Mouse (Mus musculus) forelimb bud, embryonic 11.5 days (tissue): ENCODE data around the gene Gfer.
"Not testable (repeated sequence)": the region's sequence is repeated elsewhere in the genome, so short reads cannot be mapped to it uniquely, and the experiment has no call there.

ENCODE experiments used
- DNase-seq: peaks from one replicate; pipeline ENCODE4 v3.0.0-alpha.2; 2012; ENCODE audit warnings: low read depth, low spot score

The Gfer gene

DNA sequence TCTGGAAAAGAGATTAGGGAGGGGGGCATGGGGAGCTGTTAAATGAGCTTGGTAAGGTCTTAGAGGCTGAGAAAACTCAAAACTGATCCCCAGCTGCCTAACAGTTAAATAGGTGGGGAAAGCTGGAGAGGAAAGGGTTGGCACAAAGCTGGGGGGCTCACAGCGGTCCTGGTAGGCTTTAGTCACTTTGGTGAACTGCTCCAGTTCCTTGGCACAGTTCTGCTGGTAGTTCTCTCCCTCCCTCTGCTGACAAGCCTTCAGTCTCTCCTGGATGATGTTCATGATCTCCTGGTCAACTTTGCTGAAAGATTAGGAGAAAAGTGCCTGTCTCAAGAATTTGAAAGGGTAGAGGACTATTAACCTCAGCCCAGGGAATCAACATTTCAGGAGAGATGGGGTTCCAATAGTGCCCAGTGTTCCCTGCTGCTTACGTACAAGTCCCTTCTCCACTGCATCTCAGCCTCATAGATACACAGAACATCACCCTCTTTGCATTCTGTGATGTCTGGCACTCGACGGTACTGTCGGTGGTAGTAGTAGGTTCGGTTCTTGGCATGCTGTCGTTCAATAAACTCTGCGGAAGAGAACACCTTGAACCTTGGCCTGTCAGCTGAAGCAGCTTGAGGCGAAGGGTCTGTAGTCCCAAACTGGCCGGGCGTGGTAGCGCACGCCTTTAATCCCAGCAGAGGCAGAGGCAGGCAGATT is 26.4 kb upstream of the Gfer start:
- DNase-seq, result no peak

DNA sequence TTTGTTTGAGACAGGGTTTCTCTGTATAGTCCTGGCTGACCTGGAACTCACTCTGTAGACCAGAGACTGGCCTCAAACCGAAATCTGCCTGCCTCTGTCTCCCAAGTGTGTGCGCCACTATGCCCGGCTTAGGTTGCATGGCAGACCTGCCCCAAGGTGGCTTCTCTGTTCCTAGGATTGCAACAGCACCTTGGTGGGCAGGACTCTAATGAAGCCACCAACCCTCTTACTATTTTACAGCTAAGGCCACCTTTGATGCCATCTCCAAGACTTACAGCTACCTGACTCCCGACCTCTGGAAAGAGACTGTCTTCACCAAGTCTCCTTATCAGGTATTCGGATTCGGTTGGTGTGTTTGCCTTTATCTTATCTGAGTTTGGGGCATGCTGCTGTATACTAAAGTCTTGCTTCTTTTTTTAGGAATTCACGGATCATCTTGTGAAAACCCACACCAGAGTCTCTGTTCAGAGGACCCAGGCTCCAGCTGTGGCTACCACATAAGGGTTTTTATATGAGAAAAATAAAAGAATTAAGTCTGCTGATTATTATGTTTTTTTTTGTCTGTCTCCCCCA is 25.5 kb upstream of the Gfer start:
- not testable (repeated sequence) for DNase-seq

DNA sequence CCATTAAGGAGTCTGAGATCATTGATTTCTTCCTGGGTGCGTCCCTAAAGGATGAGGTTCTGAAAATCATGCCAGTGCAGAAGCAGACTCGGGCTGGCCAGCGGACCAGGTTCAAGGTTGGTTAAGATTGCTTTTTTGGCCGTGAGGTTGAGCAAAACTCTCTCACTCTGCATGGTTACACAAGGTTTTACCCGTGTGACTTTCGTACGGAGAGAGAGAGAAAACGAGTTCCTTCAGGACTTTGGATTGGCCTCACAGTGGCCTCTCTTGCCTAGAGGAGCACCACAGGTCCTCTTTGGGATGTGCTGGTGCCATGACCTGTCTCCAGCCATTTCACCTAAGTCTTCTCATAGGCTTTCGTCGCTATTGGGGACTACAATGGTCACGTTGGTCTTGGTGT is 24.7 kb upstream of the Gfer start:
- DNase-seq, result not testable (repeated sequence)

DNA sequence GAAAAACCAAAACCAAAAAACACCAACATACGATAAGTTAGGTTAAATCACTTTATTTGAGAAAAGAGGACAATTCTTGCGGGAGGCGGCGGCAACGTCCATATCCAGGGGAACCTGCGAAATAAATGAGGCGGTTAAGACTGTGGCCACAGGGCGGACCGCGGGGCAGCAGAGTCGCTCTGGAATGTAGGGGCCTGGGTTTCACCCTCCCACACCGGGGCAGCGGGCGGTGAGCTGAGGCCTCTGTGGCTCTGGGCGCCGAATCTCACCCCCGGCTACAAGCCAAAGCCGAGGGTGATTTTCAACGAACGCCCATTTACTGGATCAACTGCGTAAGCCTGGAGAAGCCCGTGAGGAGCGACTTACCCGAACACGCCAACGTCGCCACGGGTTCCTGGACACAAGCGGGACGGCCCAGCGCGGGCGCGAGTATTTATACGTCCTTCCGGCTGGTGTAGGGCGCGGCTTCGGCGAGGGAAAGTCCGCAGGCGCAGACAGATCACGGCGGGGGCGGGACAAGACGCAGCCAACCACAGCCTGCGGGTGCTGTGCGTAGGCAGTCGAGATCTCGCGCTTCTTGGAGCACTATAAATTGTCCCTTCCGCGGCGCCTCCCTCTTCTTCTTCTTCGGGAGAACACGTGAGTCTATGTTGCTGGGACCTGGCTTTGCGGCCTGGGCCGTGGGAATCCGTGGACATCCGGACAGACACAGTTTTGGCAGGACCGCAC is 23.7 kb upstream of the Gfer start:
- peak; percentile 98 for DNase-seq

DNA sequence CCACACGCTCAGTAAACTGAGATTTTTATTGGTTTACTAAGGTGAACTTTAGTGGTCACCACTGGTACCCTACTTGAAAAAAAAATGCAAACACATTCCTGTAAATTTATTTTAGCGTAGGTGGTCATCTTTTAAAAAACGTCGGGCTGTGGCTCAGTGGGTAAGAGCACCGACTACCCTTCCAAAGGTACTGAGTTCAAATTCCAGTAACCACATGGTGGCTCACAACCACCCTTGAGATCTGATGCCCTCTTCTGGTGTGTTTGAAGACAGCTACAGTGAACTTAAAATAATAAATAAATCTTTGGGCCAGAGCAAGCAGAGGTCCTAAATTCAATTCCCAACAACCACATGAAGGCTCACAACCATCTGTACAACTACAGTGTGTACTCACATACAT is 23.0 kb upstream of the Gfer start:
- DNase-seq, result not testable (repeated sequence)

DNA sequence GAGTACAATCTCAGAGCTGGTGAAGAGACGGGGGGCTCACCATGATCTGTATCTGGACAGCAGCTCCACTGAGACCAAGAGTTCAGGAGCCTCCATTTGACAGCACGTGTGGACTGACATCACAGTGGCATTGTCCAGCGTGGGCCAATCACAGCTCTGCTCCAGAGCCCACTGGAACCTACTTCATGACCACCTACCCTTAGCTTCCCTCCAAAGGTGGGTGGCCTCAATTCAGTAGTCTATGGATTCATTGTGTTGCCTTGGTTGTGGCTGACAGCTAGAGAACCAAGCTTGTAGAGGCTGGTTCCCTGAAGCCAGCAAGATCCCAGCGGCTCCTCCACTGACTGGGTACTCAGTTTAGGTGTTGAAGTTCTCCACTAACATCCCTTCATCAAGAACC is 22.0 kb upstream of the Gfer start, which contains the start of the genes Rnf151 and Rps2:
Gene Rnf151 (minus strand): TSS at position 121 of the 400 bp plus-strand sequence.
Gene Rps2 (plus strand): TSS at position 174 of the 400 bp plus-strand sequence.
- DNase-seq, result no peak

DNA sequence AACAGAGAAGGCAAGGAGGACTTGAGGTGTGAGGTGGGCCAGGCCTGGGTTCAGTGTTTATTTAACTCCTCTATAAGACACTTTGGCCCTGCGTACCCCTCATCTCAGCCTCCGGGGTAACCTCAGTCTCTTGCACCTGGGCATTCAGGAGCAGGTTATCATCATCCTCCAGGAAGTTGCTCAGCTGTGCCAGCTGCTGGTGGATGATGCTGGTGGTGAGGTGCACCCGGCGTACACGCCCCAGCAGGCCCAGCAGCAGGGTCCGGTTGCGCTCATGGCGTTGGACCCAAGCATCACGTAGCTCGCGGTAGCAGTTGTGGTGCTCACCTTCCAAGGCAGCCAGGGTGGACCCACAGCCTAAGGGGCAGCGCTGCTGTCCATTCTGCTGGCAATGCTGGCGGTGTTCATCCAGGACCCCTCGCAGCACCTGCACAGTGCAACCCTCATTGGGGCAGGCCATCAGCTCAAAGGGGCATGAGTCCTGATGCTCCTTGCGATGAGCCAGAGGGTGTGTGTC is 20.3 kb upstream of the Gfer start:
- DNase-seq, result no peak

DNA sequence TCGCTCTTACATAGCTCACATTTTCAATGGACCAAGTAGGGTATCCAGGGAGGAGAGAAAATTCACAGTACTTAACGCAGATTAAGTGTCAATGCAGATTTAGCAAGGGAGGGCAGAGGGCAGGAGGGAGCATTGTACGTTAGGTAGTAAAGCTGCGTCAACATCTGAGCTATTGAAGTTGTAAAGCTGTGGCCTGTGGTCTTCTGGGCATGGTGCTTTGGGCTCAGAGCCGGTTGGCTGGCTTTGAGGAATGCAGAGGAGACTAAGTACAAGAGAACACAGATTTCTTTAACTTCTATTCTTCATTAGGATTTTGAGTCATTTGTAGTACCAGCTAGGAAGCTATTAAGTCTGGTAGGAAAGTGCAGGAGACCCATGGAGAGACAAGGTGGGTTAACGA is 19.6 kb upstream of the Gfer start:
- DNase-seq, result no peak

DNA sequence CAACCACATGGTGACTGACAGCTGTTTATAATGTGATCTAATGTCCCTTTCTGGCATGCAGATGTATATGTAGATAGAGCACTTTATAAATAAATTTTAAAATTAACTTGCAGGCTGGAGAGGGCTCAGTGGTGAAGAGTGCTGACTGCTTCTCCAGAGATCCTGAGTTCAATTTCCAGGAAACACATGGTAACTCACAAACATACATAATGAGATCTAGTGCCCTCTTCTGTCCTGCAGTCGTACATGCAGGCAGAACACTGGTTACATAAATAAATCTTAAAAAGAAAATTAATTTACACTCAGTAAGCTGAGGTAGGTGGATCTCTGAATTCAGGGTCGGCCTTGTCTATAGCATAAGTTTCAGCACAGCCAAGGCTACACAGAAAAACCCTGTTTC is 12.7 kb upstream of the Gfer start:
- no peak for DNase-seq

DNA sequence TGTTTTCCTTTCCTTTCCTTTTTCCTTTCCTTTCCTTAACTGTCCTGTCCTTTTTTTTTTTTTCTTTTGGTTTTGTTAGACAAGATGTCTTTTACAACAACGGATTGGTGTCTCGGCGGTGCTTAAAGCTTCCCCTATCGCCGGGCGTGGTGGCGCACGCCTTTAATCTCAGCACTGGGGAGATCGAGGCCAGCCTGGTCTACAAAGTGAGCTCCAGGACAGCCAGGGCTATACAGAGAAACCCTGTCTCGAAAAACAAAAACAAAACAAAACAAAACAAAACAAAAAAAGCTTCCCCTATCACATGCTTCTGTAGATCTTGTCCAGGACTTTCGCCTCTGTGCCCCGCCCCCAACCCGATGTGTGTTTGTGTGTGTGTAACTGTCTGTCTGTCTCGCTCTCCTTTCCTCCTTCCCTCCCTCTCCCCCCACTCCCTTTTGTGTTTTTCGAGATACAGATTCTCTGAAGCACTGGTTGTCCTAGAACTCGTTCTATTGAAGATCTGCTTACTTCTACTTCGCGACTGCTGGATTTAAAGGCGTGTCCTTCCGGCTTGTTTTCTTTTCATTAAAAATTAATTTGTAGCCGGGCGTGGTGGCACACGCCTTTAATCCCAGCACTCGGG is 12.0 kb upstream of the Gfer start:
- no peak for DNase-seq

DNA sequence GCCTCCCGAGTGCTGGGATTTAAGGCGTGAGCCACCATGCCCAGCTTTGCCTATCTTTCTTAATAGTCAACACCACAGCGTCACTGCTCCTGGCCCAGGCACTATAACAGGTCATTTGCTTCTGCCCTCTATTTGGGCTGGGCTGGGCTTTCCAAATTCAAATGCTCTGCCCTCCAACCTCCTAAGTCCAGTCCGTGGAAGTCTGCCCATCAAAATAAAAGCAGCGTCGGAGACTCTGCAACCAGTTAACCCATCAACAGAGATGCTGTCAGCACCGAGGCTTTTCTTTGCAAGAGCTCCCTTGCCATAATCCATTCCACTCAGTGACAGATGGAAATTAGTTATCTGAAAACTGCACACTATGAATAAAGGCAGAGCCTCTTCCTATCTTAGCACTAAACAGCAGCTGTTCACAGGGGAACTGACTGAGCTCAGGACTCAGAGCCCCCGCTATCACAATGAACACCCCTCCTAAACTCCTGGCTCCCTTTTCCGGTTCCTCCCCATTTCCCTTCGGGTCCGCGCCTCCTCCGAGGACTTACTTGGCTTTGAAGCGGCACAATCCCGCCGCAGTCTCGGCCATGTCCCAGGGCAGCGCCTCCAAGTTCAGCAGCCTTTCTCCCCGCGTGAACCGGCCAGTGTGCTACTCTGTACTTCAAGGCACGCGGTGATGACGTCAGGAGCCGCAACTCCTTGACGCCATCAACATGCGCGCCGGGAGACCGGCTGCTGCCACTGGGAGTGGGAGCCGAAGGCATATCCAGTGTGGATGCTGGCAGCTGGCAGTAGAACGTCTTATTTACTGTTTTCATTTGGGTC is 11.2 kb upstream of the Gfer start, which contains the start of gene Tbl3:
Gene Tbl3 (minus strand): TSS at position 679 of the 819 bp plus-strand sequence.
- DNase-seq, result peak; percentile 93

DNA sequence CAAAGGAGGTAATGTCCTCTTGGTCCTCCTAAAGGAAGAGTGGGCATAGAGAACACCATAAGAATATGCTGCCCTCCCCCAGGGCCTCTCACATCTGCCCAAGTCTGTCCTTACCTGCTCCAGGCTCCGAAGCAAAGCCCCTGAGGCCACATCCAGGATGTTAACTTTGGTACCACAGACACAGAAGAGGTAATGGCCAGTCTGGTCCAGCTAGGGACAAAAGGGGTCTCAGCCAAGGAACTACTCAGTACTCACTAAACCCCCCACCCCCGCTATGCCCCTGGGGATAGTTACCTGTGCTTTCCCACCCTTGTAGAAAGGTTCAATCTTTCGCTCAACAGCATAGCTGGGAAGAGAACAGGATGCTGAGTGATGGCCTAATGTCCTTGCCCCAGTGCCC is 9.9 kb upstream of the Gfer start:
- DNase-seq, result no peak

DNA sequence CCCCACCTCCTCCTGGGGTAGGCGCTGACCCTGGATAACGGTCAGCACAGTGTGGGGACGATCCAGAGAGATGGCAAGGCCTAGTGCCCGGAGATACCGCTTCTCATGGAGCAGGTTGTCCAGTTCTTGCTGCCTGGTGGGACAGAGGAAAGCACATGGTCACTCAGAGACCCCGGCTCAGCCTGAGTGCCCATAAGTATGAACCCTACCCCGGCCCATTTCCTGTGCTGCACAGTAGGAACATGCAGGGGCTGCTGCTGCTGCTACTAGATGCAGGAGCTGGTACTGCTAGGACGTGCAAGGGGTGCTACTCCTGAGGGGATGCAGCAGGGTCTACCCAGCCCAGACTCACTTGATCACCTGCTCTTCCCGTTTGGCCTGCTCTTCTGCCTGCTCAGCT is 5.3 kb upstream of the Gfer start:
- no peak for DNase-seq

DNA sequence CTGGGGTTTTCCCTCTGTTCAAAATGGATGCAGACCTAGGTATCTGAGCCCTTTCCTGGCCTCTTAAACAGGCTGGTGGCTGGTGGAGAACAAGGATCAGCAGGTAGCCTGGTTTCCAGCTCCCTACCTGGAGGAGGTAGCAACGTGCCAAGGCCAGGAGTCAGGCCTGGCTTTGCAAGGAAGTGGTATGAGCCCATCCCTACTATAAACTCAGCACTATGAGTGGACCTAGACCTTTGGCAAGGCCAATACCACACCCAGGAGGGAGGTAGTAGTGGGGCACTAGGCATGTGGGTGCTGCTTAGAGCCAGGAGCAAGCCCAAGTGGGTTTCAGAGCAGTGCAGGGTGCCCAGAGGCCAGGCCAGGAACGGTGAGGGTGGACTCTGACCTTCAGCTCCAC is 3.5 kb upstream of the Gfer start:
- DNase-seq, result no peak

DNA sequence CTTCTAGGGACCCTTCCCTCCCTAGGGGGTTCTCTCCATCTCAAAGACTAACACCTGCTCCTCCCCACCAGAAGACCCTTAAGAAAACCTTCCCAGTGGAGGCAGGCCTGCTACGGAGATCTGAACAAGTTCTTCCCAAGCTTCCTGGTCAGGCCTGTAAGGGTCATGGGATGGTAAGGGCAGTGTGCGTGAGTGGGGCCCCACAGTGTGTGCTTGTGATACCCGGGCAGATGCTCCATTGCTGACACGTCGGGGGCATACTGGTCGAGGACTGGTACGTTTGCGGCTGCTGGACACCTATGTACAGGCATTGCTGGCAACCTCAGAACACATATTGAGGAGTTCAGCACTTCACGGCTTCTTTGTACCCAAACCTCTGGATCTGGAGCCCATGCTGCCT is 2.8 kb upstream of the Gfer start:
- DNase-seq, result no peak

DNA sequence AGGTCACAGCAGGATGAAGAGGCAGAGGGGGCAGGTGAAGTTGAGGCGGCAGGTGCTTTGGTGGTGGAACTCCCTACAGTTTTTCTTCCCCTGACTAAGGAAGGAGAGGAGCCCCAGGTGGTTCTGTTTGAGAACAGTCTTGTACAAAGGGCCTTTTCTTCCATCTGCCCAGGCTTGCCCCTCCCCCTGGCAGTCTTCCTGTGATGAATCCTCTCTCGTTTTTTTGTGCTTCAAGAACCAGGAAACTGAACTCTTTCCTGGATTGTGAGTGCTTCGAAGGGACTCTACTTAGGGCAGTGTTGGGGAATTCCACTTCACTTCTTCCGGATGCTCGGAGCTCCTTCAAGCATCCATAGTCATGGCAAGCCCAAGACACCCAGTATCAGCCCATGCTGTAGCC is 2.0 kb upstream of the Gfer start:
- no peak for DNase-seq

DNA sequence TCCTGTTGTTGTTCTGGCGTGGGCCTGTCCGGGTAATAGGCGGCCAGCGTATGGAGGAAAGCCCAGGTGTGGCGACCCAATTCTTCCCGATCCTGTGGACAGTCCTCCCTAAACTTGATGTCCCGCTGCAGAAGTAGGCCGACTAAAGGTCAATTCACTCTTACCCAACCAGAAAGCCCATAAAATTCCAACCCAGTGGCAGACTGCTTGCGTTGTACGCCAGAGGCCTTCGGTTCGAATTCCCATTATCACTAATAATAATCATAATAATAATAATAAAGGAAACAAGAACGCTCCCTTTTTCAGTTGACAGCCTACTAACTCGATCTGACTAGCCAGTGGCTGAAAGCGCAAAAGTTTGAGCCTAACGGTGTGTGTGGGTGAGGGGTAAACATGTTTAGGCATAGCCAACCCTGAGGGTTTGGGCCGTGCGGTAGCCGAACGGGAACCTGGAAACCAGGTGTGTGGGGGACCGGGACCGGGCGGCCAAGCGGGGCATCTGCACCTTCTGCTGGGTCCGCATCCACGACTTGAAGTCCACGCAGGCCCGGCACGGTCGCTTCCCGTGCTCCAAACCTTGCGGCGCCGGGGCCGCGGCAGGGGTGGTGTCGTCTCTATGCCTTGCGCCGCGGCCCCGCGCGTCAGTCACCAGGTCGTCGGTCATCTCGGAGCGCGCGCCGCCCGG is 488 bp downstream of the Gfer start:
- no peak for DNase-seq

DNA sequence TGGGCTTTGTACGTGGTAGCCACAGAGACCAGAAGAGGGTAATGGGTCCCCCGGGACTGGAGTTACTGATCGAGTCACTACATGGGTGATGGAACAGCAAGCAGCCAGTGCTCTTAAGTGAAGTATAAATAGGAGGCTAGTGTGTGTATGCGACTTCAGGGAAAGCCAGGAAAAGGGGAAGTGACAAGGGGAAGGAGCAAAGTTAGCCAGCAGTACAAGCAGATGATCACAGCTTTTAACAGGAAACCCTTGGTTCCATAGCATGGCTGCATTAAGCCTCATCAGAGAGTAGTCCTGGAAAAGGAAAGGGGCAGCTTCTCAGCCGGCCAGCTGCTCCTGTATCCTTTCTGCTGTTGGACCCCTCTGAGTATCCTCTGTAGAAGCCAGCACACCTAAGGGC is 3.6 kb downstream of the Gfer start:
- DNase-seq, result no peak

DNA sequence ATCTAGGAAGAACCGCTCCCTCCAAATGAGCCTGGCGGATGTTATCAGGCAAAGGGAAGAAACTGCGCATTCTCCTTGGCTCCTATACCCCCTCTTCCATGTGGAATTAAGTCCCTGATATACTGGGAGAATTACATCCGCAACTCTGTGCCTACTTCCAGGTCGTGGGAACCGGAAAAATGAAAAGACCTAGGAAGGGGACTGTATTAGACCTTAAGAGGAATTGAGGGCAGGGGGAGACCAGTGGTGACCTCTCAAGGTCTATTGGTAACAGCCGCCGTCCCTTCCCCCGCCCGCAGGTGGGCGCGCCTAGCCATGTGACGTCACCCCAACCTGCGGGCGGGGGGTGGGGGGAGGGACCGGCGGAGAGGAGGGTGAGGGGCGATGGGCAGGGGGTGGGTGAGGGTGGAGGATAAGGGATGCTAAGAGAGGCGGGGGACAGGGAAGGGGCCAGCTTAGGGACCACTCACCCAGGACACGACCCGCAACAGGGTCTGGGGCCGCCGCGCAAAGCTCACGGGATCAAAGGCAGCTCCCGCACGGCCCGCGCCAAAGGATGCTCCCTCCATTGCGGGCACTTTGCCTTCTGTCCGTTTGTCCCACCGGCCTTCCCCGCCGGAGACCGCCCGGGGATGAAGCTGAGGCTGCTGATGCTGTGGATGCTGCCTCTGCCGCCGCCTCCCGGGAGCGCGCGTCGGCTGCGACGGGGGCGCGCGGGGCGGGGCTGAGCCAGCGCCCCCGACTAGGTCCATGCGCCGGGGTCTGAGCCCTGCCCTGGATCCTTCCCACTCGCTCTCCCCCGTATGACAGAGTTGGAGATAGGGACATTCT is 6.5 kb downstream of the Gfer start, which contains the start of gene Syngr3:
Gene Syngr3 (minus strand): TSS at position 705 of the 831 bp plus-strand sequence.
- DNase-seq, result no peak

DNA sequence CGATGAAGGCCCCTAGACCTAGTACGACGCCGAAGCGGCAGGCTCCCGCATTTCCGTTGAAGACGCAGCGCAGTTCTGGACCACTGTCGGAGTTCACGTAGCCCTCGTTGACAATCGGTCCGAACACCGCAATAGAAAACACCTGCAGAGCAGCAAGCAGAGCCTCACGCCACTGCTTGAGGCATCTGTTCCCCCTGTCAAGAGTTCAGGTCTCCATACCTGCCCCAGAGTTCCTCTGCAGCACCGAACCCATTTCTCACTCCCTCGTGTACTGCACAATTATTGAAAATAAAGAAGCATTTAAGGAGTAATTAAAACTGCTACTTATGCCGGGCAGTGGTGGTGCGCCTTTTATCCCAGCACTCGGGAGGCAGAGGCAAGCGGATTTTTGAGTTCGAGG is 8.4 kb downstream of the Gfer start:
- DNase-seq, result no peak
